Mouse (Mus musculus): Measurements from ENCODE around the gene Nfib.

- TF ChIP-seq POLR2A (IDR thresholded peaks at IDR 0.05; ENCODE audit: insufficient read depth, low read depth, low read length) (no peak), EP300 (IDR thresholded peaks at IDR 0.05; ENCODE audit: insufficient read depth, low read depth, low read length) (no peak), CTCF (IDR thresholded peaks at IDR 0.05) (no peak)
These were observed 322.2 kb downstream of the Nfib start for GRCm38 (mm10) chr4:82383346-82383745.

Measured in heart, adult 2 months (tissue).